Mouse (Mus musculus): ENCODE results near the gene Ddo.

Ddo gene

DNA sequence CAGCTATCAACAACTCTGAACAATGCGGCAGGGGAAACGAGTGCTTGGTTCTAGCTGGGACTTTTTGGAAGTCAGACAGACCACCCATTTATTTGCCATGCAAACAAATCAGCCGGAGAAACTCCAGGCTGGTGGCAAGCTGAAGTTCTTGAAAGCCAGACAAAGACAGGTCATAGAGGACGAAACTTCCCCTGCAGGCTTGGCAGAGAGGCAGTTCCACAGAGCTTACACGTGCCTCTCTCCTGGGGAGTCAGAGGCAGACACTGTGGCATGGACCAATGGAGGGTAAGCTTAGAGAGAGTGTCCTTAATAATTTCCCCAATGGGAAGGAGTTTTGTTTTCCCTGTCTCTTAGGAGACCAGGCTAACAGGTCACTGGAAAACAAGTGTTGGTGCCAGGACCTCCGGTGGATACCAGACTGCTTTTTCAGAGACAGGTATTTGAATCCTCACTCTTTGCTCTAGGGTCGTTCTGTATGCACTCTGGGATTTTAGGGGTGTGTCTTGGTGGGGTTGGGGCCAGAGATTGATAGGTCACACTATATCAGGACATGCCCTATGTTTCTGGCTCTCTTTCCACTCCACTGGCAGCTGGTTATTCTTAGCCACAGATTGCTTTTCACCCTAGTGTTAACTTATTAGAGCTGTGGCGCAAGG, at the start of gene Ddo:
Ddo (plus strand) TSS at position 356 of the 656 bp plus-strand sequence.
- no peak for DNase-seq (ENCODE audit: low read depth, low spot score)

- peak; percentile 9 for DNase-seq (ENCODE audit: low read depth, low spot score)
Measured at GRCm38 (mm10) chr10:40583584-40584255, 46.1 kb upstream of the Ddo start.

GRCm38 (mm10) chr10:40592186-40592585, 37.6 kb upstream of the Ddo start:
- no peak for DNase-seq (ENCODE audit: low read depth, low spot score)

GRCm38 (mm10) chr10:40597177-40597576, 32.6 kb upstream of the Ddo start:
- no peak for DNase-seq (ENCODE audit: low read depth, low spot score)

DNA sequence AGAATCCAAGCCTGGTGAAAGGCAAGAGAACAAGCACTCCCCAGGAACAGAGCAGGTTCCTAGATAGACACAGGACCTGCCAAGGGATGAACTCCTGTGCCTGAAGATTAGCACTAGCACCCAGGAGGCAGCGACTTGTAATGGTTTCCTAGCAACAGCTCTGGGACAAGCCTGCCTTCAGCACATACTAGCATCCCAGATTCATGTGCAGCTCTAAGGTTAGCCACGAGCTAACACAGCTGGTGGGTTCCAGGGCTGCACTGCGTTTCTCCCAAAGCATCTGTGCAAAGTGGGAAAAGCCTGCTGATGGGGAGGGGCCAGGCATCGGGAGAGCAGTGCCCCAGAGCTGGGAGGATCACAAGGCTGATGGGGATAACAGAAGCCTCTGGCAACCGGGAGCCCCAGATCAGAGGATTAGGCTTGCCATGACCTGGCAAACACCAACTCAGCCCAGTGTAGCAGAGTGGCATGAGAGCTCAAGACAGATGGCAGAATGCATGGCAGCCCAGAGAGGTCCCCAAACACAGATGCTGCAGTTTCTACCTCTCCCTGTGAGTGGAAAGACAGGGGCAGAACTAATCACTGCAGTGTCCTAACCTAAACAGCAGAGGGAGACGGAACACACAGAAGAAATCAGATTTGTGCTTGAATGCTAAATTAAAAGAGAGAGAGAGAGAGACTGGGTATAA, 25.0 kb upstream of the Ddo start:
- DNase-seq (ENCODE audit: low read depth, low spot score), result peak; percentile 32

GRCm38 (mm10) chr10:40617973-40618372, 11.8 kb upstream of the Ddo start:
- no peak for DNase-seq (ENCODE audit: low read depth, low spot score)

DNA sequence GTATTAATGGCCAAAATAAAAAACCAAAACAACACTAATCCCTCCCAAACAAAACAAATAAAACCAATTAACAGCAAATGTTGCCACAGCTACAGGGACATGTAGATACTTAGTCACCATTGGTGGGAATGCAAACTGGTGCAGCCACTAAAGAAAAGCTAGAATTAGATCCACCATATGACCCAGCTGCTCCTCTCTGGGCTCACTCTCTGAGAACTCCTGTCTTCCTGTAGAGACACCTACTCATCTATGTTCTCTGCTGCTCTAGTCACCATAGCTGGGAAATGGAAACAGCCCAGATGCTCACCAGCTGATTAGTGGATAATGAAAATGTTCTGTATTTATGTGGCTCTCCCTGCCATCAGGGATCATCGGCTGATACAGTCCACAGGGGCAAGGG, 10.1 kb upstream of the Ddo start:
- DNase-seq (ENCODE audit: low read depth, low spot score), result no peak

GRCm38 (mm10) chr10:40629140-40629539, 671 bp upstream of the Ddo start:
- no peak for DNase-seq (ENCODE audit: low read depth, low spot score)

DNA sequence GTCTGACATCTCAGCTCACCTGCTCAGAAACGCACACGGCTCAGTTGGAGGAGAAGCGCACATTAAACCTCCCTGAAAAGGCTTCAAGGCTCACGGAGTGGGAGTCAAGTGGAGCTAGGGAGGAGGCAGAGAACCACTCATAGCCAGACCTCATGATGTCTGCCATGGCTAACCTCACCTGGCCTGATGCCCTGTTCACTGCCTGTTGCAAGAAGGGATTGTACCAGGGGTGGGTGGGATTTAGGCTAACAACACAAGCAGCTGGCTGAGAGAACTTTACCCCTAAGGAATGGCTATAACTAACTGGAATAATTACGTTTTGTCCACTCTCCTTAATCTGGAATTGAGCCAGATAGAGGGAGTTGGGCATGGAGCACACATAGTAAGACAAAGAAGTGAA, 646 bp downstream of the Ddo start:
- no peak for DNase-seq (ENCODE audit: low read depth, low spot score)

- no peak for DNase-seq (ENCODE audit: low read depth, low spot score)
Measured at GRCm38 (mm10) chr10:40630961-40631360, 1.1 kb downstream of the Ddo start.

DNA sequence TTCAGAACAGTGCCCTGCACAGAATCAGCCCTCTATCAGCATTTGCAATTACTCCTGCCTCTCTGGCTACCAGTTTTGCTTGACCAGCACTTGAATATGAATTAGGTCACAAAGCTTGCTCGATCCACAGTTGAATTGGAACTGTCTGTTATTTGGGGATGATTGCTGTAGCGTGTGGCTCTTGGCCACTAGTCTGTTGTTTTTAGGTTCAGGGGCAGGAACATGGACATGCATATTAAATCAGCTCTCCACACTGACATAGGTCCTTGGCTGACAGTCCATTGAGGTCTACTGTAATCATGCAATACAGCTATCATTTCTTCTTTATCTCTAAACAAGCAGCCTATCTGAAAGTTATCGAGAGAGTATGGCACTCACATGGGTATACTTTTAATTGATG, 2.3 kb downstream of the Ddo start:
- DNase-seq (ENCODE audit: low read depth, low spot score), result no peak

- no peak for DNase-seq (ENCODE audit: low read depth, low spot score)
Measured at GRCm38 (mm10) chr10:40637331-40637730, 7.5 kb downstream of the Ddo start.

GRCm38 (mm10) chr10:40638276-40638675, 8.5 kb downstream of the Ddo start:
- DNase-seq (ENCODE audit: low read depth, low spot score), result no peak

GRCm38 (mm10) chr10:40638823-40639819, 9.3 kb downstream of the Ddo start:
- no peak for DNase-seq (ENCODE audit: low read depth, low spot score)

DNA sequence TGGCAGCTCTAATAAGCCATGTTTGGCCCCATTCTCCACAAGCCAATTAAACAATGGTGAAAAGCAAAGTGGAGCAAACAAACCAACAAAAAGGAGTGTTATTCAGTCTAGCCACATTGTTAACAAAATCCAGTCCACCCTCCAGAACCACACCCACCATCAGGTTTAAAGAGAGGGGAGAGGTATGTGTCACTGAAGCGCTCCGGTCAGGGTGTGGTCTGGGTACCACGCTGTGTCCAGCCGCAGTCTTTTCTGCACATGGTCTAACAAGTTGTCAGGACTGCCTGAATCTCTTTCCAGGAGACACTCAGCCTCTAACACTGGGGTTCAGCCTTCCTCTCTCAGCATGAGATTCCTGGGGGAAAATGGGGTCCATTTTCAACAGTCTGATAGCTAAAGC, 10.6 kb downstream of the Ddo start:
- no peak for DNase-seq (ENCODE audit: low read depth, low spot score)

GRCm38 (mm10) chr10:40641901-40642300, 12.1 kb downstream of the Ddo start:
- no peak for DNase-seq (ENCODE audit: low read depth, low spot score)

DNA sequence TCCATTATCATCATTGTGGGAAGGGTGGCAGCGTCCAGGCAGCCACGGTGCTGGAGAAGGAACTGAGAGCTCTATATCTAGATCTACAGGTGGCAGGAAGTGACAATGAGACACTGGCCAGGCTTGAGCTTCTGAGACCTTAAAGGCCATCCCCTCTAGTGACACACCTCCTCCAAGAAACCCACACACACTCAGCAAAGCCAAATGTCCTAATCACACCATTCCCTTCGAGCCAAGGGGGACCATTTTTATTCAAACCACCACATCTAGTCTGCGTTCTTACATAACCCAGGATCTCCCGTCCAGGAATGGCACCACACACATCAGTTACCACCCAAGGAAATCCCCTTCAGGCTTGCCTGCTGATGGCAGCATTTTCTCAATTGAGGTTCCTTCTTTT, 13.3 kb downstream of the Ddo start:
- DNase-seq (ENCODE audit: low read depth, low spot score), result no peak

- no peak for DNase-seq (ENCODE audit: low read depth, low spot score)
Measured at GRCm38 (mm10) chr10:40644456-40644855, 14.6 kb downstream of the Ddo start.

- DNase-seq (ENCODE audit: low read depth, low spot score), result peak; percentile 75
Measured at GRCm38 (mm10) chr10:40645346-40645745, 15.5 kb downstream of the Ddo start.

DNA sequence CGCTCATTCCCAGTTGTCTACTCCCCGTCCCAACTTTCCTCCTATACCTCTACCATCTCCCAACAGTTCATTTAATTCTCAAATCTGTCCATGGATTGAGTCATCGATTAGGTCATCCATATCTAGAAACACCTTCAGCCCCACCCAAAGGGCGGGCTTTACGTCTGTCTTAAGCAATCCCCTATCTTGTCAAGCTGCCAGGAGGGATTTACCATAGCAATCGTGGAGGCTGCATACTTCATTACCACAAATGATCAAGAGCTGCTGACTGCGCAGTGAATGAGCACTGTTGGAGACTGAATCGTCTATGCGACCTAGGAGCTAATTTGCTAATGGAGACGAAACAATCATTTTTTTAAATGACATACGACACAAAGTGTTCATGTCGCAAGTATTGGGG, 19.0 kb downstream of the Ddo start:
- DNase-seq (ENCODE audit: low read depth, low spot score), result no peak

GRCm38 (mm10) chr10:40649634-40650033, 19.8 kb downstream of the Ddo start:
- DNase-seq (ENCODE audit: low read depth, low spot score), result no peak

DNA sequence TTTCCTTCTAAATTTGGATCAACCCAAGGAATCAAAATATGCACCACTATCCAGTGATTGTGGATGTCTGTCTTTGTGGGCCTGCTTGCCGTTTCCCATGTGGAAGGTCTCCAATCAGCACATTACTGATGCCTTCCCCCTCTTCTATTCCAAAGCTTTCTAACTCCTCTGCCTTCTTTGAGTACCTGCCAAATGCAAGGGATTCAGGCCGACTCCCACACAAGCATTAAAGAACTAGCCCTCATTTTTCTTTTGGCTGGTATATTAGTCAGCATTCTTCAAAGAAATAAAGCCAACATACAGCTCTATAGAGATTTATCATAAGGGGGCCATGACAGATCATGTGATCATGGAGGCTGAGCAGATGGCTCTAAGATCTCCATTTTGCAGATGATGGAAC, 21.9 kb downstream of the Ddo start:
- no peak for DNase-seq (ENCODE audit: low read depth, low spot score)
